Mouse (Mus musculus): ENCODE results near the gene Evx2. TPM values are rescaled to one million over a fixed set of nuclear protein-coding genes. Genes with fewer than 3 reads are reported as not detected.

Evx2 gene
- polyA plus RNA-seq, 1 experiment from 2014 or later, result 1.5 TPM

- peak; percentile 94 for DNase-seq (ENCODE audit: low spot score, missing footprints)
- Histone ChIP-seq H3K36me3 (ENCODE audit: control insufficient read depth, insufficient read depth, low read length) (no peaks in the 10 kb centered on the region), H3K4me3 (ENCODE audit: low read depth, low read length) (no peak overlapping the region), H3K4me2 (no peak overlapping the region), H3K9me3 (ENCODE audit: control insufficient read depth, low read length) (no peaks in the 10 kb centered on the region), H3K4me1 (ENCODE audit: control insufficient read depth, insufficient read depth, low read length) (peaks cover 5% of the 10 kb centered on the region; the same call in 1 of the 2 replicates), H3K27ac (ENCODE audit: low read depth, low read length) (no peak overlapping the region), H3K9ac (ENCODE audit: low read length) (no peak overlapping the region), H3K27me3 (ENCODE audit: control insufficient read depth, insufficient read depth, low read length) (peaks cover 98% of the 10 kb centered on the region)
- ATAC-seq (ENCODE audit: low FRiP score), result no peak
- under 1% methylated on average over 18 of the region's 18 CpGs for WGBS
Measured at GRCm38 (mm10) chr2:74683471-74683951, 24.2 kb upstream of the Evx2 start.

GRCm38 (mm10) chr2:74682796-74683195 lies 23.4 kb upstream of the Evx2 start:
- WGBS, result 1% methylated on average over 38 of the region's 51 CpGs
- peaks cover 98% of the 10 kb centered on the region for H3K27me3 ChIP-seq (ENCODE audit: control insufficient read depth, insufficient read depth, low read length)
- H3K9me3 ChIP-seq (ENCODE audit: control insufficient read depth, low read length), result no peaks in the 10 kb centered on the region
- no peak for ATAC-seq (ENCODE audit: low FRiP score)
- no peak for DNase-seq (ENCODE audit: low spot score, missing footprints)
- no peak overlapping the region for H3K4me3 ChIP-seq (ENCODE audit: low read depth, low read length)
- H3K36me3 ChIP-seq (ENCODE audit: control insufficient read depth, insufficient read depth, low read length), result no peaks in the 10 kb centered on the region
- H3K4me2 ChIP-seq, result 0 out of 2 replicates have a peak overlapping the region, but pooled peaks have one; percentile 17
- no peak overlapping the region for H3K27ac ChIP-seq (ENCODE audit: low read depth, low read length)
- H3K9ac ChIP-seq (ENCODE audit: low read length), result no peak overlapping the region
- H3K4me1 ChIP-seq (ENCODE audit: control insufficient read depth, insufficient read depth, low read length), result peaks cover 5% of the 10 kb centered on the region; the same call in 1 of the 2 replicates

- 0 out of 2 replicates have a peak overlapping the region, but pooled peaks have one; percentile 17 for H3K4me2 ChIP-seq
- H3K9me3 ChIP-seq (ENCODE audit: control insufficient read depth, low read length), result no peaks in the 10 kb centered on the region
- ATAC-seq (ENCODE audit: low FRiP score) (0 out of 2 replicates have a peak, but pooled peaks have one; percentile 30), DNase-seq (ENCODE audit: low spot score, missing footprints) (peak; percentile 96)
- H3K9ac ChIP-seq (ENCODE audit: low read length), result no peak overlapping the region
- under 1% methylated on average over 77 of the region's 78 CpGs for WGBS
- H3K36me3 ChIP-seq (ENCODE audit: control insufficient read depth, insufficient read depth, low read length), result no peaks in the 10 kb centered on the region
- H3K27ac ChIP-seq (ENCODE audit: low read depth, low read length), result no peak overlapping the region
- no peak overlapping the region for H3K4me3 ChIP-seq (ENCODE audit: low read depth, low read length)
- H3K4me1 ChIP-seq (ENCODE audit: control insufficient read depth, insufficient read depth, low read length), result peaks cover 5% of the 10 kb centered on the region; the same call in 1 of the 2 replicates
- H3K27me3 ChIP-seq (ENCODE audit: control insufficient read depth, insufficient read depth, low read length), result peaks cover 98% of the 10 kb centered on the region
Measured at GRCm38 (mm10) chr2:74681594-74682531, 22.5 kb upstream of the Evx2 start.

- H3K27ac ChIP-seq (ENCODE audit: low read depth, low read length), result no peak overlapping the region
- peaks cover 5% of the 10 kb centered on the region; the same call in 1 of the 2 replicates for H3K4me1 ChIP-seq (ENCODE audit: control insufficient read depth, insufficient read depth, low read length)
- H3K9me3 ChIP-seq (ENCODE audit: control insufficient read depth, low read length), result no peaks in the 10 kb centered on the region
- H3K4me3 ChIP-seq (ENCODE audit: low read depth, low read length), result no peak overlapping the region
- no peak overlapping the region for H3K9ac ChIP-seq (ENCODE audit: low read length)
- peaks cover 100% of the 10 kb centered on the region for H3K27me3 ChIP-seq (ENCODE audit: control insufficient read depth, insufficient read depth, low read length)
- 3% methylated on average over 21 of the region's 21 CpGs for WGBS
- H3K4me2 ChIP-seq, result no peak overlapping the region
- H3K36me3 ChIP-seq (ENCODE audit: control insufficient read depth, insufficient read depth, low read length), result no peaks in the 10 kb centered on the region
- DNase-seq (ENCODE audit: low spot score, missing footprints) (peak; percentile 94), ATAC-seq (ENCODE audit: low FRiP score) (no peak)
Measured at GRCm38 (mm10) chr2:74680561-74681398, 21.4 kb upstream of the Evx2 start.

GRCm38 (mm10) chr2:74679980-74680379 lies 20.6 kb upstream of the Evx2 start:
- 1% methylated on average over 22 of the region's 23 CpGs for WGBS
- Histone ChIP-seq H3K9ac (ENCODE audit: low read length) (no peak overlapping the region), H3K36me3 (ENCODE audit: control insufficient read depth, insufficient read depth, low read length) (no peaks in the 10 kb centered on the region)

GRCm38 (mm10) chr2:74679596-74679971 lies 20.2 kb upstream of the Evx2 start:
- Histone ChIP-seq H3K27ac (ENCODE audit: low read depth, low read length) (no peak overlapping the region), H3K4me3 (ENCODE audit: low read depth, low read length) (no peak overlapping the region), H3K4me2 (no peak overlapping the region), H3K4me1 (ENCODE audit: control insufficient read depth, insufficient read depth, low read length) (peaks cover 5% of the 10 kb centered on the region; the same call in 1 of the 2 replicates), H3K9ac (ENCODE audit: low read length) (no peak overlapping the region), H3K36me3 (ENCODE audit: control insufficient read depth, insufficient read depth, low read length) (no peaks in the 10 kb centered on the region), H3K9me3 (ENCODE audit: control insufficient read depth, low read length) (no peaks in the 10 kb centered on the region), H3K27me3 (ENCODE audit: control insufficient read depth, insufficient read depth, low read length) (peaks cover 100% of the 10 kb centered on the region)
- under 1% methylated on average over 26 of the region's 26 CpGs for WGBS
- DNase-seq (ENCODE audit: low spot score, missing footprints), result no peak
- no peak for ATAC-seq (ENCODE audit: low FRiP score)

More at GRCm38 (mm10) chr2:74679980-74680379, 20.6 kb upstream of the Evx2 start:
- peaks cover 100% of the 10 kb centered on the region for H3K27me3 ChIP-seq (ENCODE audit: control insufficient read depth, insufficient read depth, low read length)
- H3K4me3 ChIP-seq (ENCODE audit: low read depth, low read length), result no peak overlapping the region
- H3K4me2 ChIP-seq, result no peak overlapping the region
- DNase-seq (ENCODE audit: low spot score, missing footprints), result no peak
- H3K9me3 ChIP-seq (ENCODE audit: control insufficient read depth, low read length), result no peaks in the 10 kb centered on the region
- peaks cover 5% of the 10 kb centered on the region; the same call in 1 of the 2 replicates for H3K4me1 ChIP-seq (ENCODE audit: control insufficient read depth, insufficient read depth, low read length)
- no peak for ATAC-seq (ENCODE audit: low FRiP score)
- H3K27ac ChIP-seq (ENCODE audit: low read depth, low read length), result no peak overlapping the region

- H3K36me3 ChIP-seq (ENCODE audit: control insufficient read depth, insufficient read depth, low read length), result no peaks in the 10 kb centered on the region
- H3K4me3 ChIP-seq (ENCODE audit: low read depth, low read length), result no peak within 1 kb of the TSS
- H3K9ac ChIP-seq (ENCODE audit: low read length), result no peak within 1 kb of the TSS
- H3K4me1 ChIP-seq (ENCODE audit: control insufficient read depth, insufficient read depth, low read length), result peaks cover 5% of the 10 kb centered on the region; the same call in 1 of the 2 replicates
- H3K4me2 ChIP-seq, result no peak within 1 kb of the TSS
- 1% methylated on average over 15 of the region's 15 CpGs for WGBS
- no peaks in the 10 kb centered on the region for H3K9me3 ChIP-seq (ENCODE audit: control insufficient read depth, low read length)
- no peak for ATAC-seq (ENCODE audit: low FRiP score)
- DNase-seq (ENCODE audit: low spot score, missing footprints), result no peak
- no peak within 1 kb of the TSS for H3K27ac ChIP-seq (ENCODE audit: low read depth, low read length)
- peaks cover 100% of the 10 kb centered on the region for H3K27me3 ChIP-seq (ENCODE audit: control insufficient read depth, insufficient read depth, low read length)
Measured at GRCm38 (mm10) chr2:74678891-74679595, 19.7 kb upstream of the Evx2 start, which contains the start of gene Hoxd11. TSS of gene Hoxd11 (plus strand) at chr2:74679557.

GRCm38 (mm10) chr2:74677106-74677505 lies 17.7 kb upstream of the Evx2 start:
- 16% methylated on average over 2 of the region's 2 CpGs for WGBS
- ATAC-seq (ENCODE audit: low FRiP score), result no peak

More at GRCm38 (mm10) chr2:74677106-74677505, 17.7 kb upstream of the Evx2 start:
- no peak overlapping the region for H3K4me3 ChIP-seq (ENCODE audit: low read depth, low read length)
- no peaks in the 10 kb centered on the region for H3K36me3 ChIP-seq (ENCODE audit: control insufficient read depth, insufficient read depth, low read length)
- H3K9me3 ChIP-seq (ENCODE audit: control insufficient read depth, low read length), result no peaks in the 10 kb centered on the region
- no peak overlapping the region for H3K9ac ChIP-seq (ENCODE audit: low read length)
- H3K27ac ChIP-seq (ENCODE audit: low read depth, low read length), result no peak overlapping the region
- H3K4me1 ChIP-seq (ENCODE audit: control insufficient read depth, insufficient read depth, low read length), result 0 out of 2 replicates have a peak, but pooled peaks cover 4% of the 10 kb centered on the region
- H3K4me2 ChIP-seq, result no peak overlapping the region
- H3K27me3 ChIP-seq (ENCODE audit: control insufficient read depth, insufficient read depth, low read length), result peaks cover 100% of the 10 kb centered on the region
- no peak for DNase-seq (ENCODE audit: low spot score, missing footprints)

Data from midbrain, embryonic 11.5 days (tissue).